Mouse (Mus musculus) mammary gland, adult 2 months (tissue): Measurements from ENCODE around the gene Klk7. TPM values are rescaled to one million over a fixed set of nuclear protein-coding genes. Genes with fewer than 3 reads are reported as not detected.

Experiments
- polyA plus RNA-seq: library from polyadenylated mRNA; depleted of rRNA; stranded (reverse); fragments of >200 nt; gene quantifications from 2 replicates; pipeline ENCODE4 v1.2.3, GENCODE M21; 2012; ENCODE audit warnings: low replicate concordance; rRNA removed

The Klk7 gene
- 0.11 and 4.9 TPM in 2 replicates for polyA plus RNA-seq

GRCm38 (mm10) chr7:43810994-43811393, at the start of gene Klk7:
TSS of gene Klk7 (plus strand) at chr7:43811294.

DNA sequence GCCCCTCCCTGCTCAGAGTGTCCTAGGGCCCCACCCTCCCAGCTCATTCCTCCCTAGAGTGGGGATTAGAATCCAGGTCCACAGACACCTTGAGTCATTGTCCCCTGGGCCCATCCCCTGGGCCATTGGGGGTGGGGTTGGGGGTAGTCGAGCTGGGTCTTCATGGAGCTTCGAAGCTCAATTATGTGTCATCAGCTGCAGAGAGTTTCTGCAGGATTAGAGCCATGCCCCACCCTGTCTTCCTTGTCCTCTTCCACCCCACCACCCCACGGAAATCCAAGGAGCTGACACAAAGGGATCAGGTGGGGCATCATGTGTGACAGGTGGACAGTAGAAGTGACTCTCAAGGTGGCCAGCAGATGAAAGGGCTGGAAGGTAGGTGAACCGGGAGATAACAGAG, 42.5 kb upstream of the Klk7 start, which contains the start of gene Klk12:
TSS of gene Klk12 (plus strand) at position 301 of the 400 bp plus-strand sequence.

DNA sequence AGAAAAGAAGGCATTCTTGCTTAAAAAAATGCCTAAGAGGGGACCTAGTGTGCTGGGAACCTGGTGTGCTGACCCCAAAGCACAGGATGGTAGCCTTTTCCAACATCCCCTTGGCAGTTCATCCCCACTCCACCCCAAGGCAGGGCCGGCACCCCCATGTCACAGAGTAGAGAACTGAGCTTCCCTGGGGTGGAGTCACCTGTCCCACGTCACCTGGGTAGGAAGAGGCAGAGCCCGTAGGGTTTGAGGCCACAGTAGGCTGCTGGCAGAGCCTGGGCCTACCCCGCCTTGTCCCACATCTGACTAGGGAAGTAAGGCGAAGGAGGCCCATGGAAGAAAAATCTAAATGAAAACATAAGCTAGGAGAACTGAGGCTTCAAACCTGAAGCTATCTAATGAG, 36.7 kb upstream of the Klk7 start, which contains the start of gene Klk11:
TSS of gene Klk11 (plus strand) at position 241 of the 400 bp plus-strand sequence.

GRCm38 (mm10) chr7:43780746-43781145, 30.3 kb upstream of the Klk7 start, which contains the start of gene Klk10:
TSS of gene Klk10 (plus strand) at chr7:43781035.

DNA sequence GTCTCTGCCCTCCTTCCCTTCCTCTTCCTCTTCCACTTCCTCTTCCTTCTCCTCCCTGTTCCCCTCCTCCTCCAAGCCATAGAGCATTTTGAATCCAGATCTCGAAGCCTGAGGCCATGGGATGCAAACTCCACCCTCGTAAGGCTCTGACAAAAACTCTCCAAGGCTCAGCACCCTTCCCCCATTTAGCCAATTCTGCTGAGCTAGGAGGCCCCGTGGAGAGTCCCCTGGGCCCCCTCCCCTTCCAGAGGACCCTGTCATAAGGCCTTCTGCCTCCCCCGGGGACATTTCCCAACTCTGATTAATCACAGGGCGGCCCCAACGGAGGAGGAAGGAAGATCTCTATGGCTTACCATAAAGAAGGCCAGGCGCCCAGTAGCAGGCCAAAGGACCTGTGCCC, 19.5 kb upstream of the Klk7 start, which contains the start of gene Klk9:
TSS of gene Klk9 (plus strand) at position 301 of the 400 bp plus-strand sequence.

GRCm38 (mm10) chr7:43797333-43797769, 13.7 kb upstream of the Klk7 start, which contains the start of gene Klk8:
TSS of gene Klk8 (plus strand) at chr7:43797577.

DNA sequence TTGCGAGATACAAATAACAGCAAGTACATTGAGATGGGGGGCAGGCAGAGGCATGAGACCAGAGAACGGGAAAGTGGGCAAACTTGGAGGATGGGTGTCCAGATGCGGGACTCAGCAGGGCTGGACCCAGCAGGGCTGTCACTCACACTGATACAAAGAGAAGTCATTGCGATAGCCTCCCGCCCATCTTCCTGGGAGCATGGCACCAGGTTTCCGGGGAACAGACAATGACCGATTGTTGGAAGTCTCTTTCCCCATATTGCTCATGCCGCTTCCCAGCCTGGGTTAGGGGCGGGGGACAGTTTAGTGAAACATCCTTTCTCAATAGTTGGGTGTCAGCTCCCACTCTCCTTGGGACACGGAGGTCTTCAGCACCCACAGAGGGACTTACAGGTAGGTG, 13.1 kb downstream of the Klk7 start, which contains the start of gene Klk6:
TSS of gene Klk6 (plus strand) at position 301 of the 400 bp plus-strand sequence.

GRCm38 (mm10) chr7:43841701-43842100, 30.6 kb downstream of the Klk7 start, which contains the start of gene Klk5:
TSS of gene Klk5 (plus strand) at chr7:43841971.

Other genes starting within 250 kb of the Klk7 start
- 1.1 and 2.3 TPM in 2 replicates for gene Zfp658, start 249.0 kb upstream of the Klk7 start, polyA plus RNA-seq
- gene Zfp719, start 231.7 kb upstream of the Klk7 start, polyA plus RNA-seq, result 0.99 and 2.5 TPM in 2 replicates
- gene Zfp819, start 204.1 kb upstream of the Klk7 start, polyA plus RNA-seq, result 0.06 TPM in 2 replicates
- not detected in 2 replicates for gene Ceacam18, start 176.6 kb upstream of the Klk7 start, polyA plus RNA-seq
- 3.8 and 5.4 TPM in 2 replicates for gene Siglece, start 151.1 kb upstream of the Klk7 start, polyA plus RNA-seq
- 9.2 and 18.9 TPM in 2 replicates for gene Ctu1, start 139.3 kb upstream of the Klk7 start, polyA plus RNA-seq
- gene Klk14, start 120.9 kb upstream of the Klk7 start, polyA plus RNA-seq, result not detected in 2 replicates
- 0.16 and 0.33 TPM in 2 replicates for gene Klk13, start 98.7 kb upstream of the Klk7 start, polyA plus RNA-seq
- not detected in 2 replicates for gene Klk12, start 42.4 kb upstream of the Klk7 start, polyA plus RNA-seq
- 2.4 and 4.7 TPM in 2 replicates for gene Klk11, start 36.7 kb upstream of the Klk7 start, polyA plus RNA-seq
- gene Klk10, start 30.3 kb upstream of the Klk7 start, polyA plus RNA-seq, result 0.98 and 8.7 TPM in 2 replicates
- gene Klk9, start 19.4 kb upstream of the Klk7 start, polyA plus RNA-seq, result 0.14 and 0.30 TPM in 2 replicates
- gene Klk8, start 13.7 kb upstream of the Klk7 start, polyA plus RNA-seq, result 7.4 and 14.6 TPM in 2 replicates
- 0.82 TPM in 1 of 2 replicates, not detected in the other for gene Klk6, start 13.2 kb downstream of the Klk7 start, polyA plus RNA-seq
- 0.14 and 3.3 TPM in 2 replicates for gene Klk5, start 30.7 kb downstream of the Klk7 start, polyA plus RNA-seq
- not detected in 2 replicates for gene Klk4, start 69.9 kb downstream of the Klk7 start, polyA plus RNA-seq
- not detected in 2 replicates for gene Klk15, start 122.4 kb downstream of the Klk7 start, polyA plus RNA-seq
- 0.14 TPM in 1 of 2 replicates, not detected in the other for gene Klk1b8, start 139.4 kb downstream of the Klk7 start, polyA plus RNA-seq
- not detected in 2 replicates for gene Klk1b1, start 155.5 kb downstream of the Klk7 start, polyA plus RNA-seq
- not detected in 2 replicates for gene Klk1b9, start 164.8 kb downstream of the Klk7 start, polyA plus RNA-seq
- 0.14 TPM in 1 of 2 replicates, not detected in the other for gene Klk1b11, start 184.6 kb downstream of the Klk7 start, polyA plus RNA-seq
- 0.09 TPM in 1 of 2 replicates, not detected in the other for gene Klk1b26, start 200.9 kb downstream of the Klk7 start, polyA plus RNA-seq
- 1.4 and 3.0 TPM in 2 replicates for gene Klk1b27, start 241.0 kb downstream of the Klk7 start, polyA plus RNA-seq